Mouse (Mus musculus) B cell, adult 62 days (primary cell): Measurements from ENCODE around the gene Olfr667. TPM values are rescaled to one million over a fixed set of nuclear protein-coding genes. Genes with fewer than 3 reads are reported as not detected.

Experiments
- total RNA-seq: library from RNA; stranded (reverse); gene quantifications from 4 replicates; pipeline ENCODE4 v1.2.4, GENCODE M21; 2023

Gene Olfr667
- total RNA-seq = not detected in 4 replicates

DNA sequence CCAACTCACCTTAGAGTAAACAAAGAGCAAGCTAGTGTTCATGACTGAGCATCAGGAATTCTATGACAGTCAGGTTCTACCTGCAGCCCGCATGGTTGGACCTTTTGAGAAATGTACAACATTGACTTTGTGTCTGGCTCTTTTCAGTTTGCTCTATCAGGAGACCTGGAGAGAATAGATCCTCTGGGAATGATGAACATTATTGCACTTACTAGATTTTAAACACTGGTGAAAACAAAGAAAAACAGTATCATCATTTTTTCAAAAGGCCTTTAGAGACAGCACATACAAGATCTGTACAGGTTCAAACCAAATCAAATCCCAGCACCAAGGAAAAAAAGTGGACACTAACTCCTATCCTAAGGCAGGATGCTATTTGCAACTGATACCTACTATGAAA, at the start of gene Olfr667:
Gene Olfr667 (minus strand): TSS at position 101 of the 400 bp plus-strand sequence.

GRCm38 (mm10) chr7:104962520-104962919, 41.2 kb upstream of the Olfr667 start, which contains the start of gene Olfr670:
Gene Olfr670 (minus strand): TSS chr7:104962620.

DNA sequence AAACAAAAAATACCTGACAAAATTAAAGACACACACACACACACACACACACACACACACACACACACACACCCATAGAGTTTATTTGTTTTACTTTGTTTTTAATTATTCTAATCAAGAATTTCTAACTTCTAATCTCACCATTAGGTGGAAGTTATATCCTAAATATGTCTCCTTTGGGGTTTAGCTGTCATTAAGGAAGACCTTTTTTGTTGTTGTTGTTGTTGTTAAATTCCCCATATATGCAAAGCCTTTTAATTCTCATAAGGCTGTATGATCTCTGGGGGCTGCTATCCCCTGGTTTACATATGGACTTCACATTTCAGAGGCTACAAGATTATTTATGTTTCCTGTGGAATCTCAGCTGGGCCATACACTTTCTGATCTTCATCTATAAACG, 12.7 kb upstream of the Olfr667 start, which contains the start of gene Olfr669:
Gene Olfr669 (plus strand): TSS at position 301 of the 400 bp plus-strand sequence.

DNA sequence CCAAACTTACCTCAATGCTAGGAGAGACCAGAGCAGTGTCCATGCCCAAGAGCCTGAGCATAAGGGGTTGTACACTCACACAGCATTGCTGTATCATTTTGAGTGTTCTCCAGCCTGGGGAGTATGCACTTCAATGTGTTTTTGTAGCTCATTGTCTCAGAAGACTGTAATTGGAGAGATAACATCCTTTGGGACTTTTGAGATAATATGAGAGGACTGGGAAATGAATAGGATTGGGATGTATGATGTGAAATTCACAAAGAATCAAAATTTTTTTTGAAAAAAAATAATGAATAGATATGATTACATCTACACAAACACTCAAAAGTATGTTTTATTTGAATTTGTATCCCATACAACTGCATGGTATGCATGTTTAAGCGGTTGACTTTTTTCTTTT, 6.7 kb upstream of the Olfr667 start, which contains the start of gene Olfr668:
Gene Olfr668 (minus strand): TSS at position 101 of the 400 bp plus-strand sequence.

DNA sequence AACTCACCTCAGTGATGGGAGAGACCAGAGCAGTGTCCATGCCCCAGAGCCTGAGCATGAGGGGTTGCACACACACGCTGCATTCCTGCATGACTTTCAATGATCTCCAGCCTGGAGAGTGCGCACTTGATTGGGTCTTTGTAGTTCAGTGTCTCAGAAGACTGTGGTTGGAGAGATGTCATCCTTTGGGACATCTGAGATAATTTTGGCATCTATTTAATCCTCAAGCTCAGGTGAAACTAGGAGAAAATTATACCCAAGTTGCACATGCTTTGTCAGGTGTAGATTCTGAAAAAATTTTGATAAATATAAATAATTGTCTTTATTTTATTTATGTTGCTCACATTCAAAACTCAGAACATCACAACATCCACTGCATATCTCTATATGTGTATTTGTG, 25.4 kb downstream of the Olfr667 start, which contains the start of gene Olfr666:
Gene Olfr666 (minus strand): TSS at position 101 of the 400 bp plus-strand sequence.

GRCm38 (mm10) chr7:104877731-104878130, 43.6 kb downstream of the Olfr667 start, which contains the start of gene Olfr665:
Gene Olfr665 (plus strand): TSS chr7:104878031.

Other genes with a start within 250 kb of the Olfr667 start
- gene Olfr661, start 235.0 kb downstream of the Olfr667 start, total RNA-seq = not detected in 4 replicates
- not detected in 4 replicates for gene Usp17le, start 144.0 kb downstream of the Olfr667 start, total RNA-seq
- not detected in 4 replicates for gene Usp17lb, start 78.9 kb downstream of the Olfr667 start, total RNA-seq
- gene Usp17la, start 64.5 kb downstream of the Olfr667 start, total RNA-seq = not detected in 4 replicates
- gene Olfr665, start 43.5 kb downstream of the Olfr667 start, total RNA-seq = not detected in 4 replicates
- not detected in 4 replicates for gene Olfr666, start 25.5 kb downstream of the Olfr667 start, total RNA-seq
- not detected in 4 replicates for gene Olfr668, start 6.6 kb upstream of the Olfr667 start, total RNA-seq
- not detected in 4 replicates for gene Olfr669, start 12.8 kb upstream of the Olfr667 start, total RNA-seq
- gene Olfr670, start 41.1 kb upstream of the Olfr667 start, total RNA-seq = not detected in 4 replicates
- not detected in 4 replicates for gene Olfr671, start 57.6 kb upstream of the Olfr667 start, total RNA-seq
- gene Olfr672, start 80.5 kb upstream of the Olfr667 start, total RNA-seq = not detected in 4 replicates
- gene Olfr675, start 107.0 kb upstream of the Olfr667 start, total RNA-seq = not detected in 4 replicates
- not detected in 4 replicates for gene Olfr676, start 111.2 kb upstream of the Olfr667 start, total RNA-seq
- gene Olfr677, start 129.9 kb upstream of the Olfr667 start, total RNA-seq = not detected in 4 replicates
- not detected in 4 replicates for gene Olfr678, start 143.0 kb upstream of the Olfr667 start, total RNA-seq
- not detected in 4 replicates for gene Olfr679, start 159.7 kb upstream of the Olfr667 start, total RNA-seq
- not detected in 4 replicates for gene Olfr680-ps1, start 171.3 kb upstream of the Olfr667 start, total RNA-seq
- not detected in 4 replicates for gene Olfr681, start 195.4 kb upstream of the Olfr667 start, total RNA-seq
- gene Olfr683, start 225.5 kb upstream of the Olfr667 start, total RNA-seq = not detected in 4 replicates
- gene Olfr684, start 242.2 kb upstream of the Olfr667 start, total RNA-seq = not detected in 4 replicates